Mouse (Mus musculus): ENCODE measurements around the gene Tmem47. TPM values are rescaled to one million over a fixed set of nuclear protein-coding genes. Genes with fewer than 3 reads are reported as not detected.

The Tmem47 gene
- 11.0 and 11.6 TPM in 2 replicates for polyA plus RNA-seq (2015; fragmentation: Nextera tagmentation; extraction: Ambion mirVana)

- ATAC-seq, result peak; percentile 97
- WGBS, result 9% methylated on average over 28 of the region's 39 CpGs
Measured at GRCm38 (mm10) chrX:81070210-81070803, at the start of gene Tmem47. Gene Tmem47 (plus strand): TSS chrX:81070698.

GRCm38 (mm10) chrX:81070804-81071461 lies 435 bp downstream of the Tmem47 start:
- Histone ChIP-seq H3K27ac (ENCODE audit: low read length) (peak overlapping the region; percentile 80), H3K4me1 (ENCODE audit: control insufficient read depth, insufficient read depth, low read length) (no peaks in the 10 kb centered on the region), H3K27me3 (replicated peaks; ENCODE audit: control insufficient read depth, insufficient read depth, low read length) (no peaks in the 10 kb centered on the region), H3K4me3 (ENCODE audit: low read length) (peak overlapping the region; percentile 62), H3K9me3 (ENCODE audit: control insufficient read depth, low read length) (no peaks in the 10 kb centered on the region), H3K4me2 (ENCODE audit: low read depth, low read length) (peak overlapping the region; percentile 67), H3K36me3 (ENCODE audit: control insufficient read depth, insufficient read depth, low read length) (no peaks in the 10 kb centered on the region), H3K9ac (ENCODE audit: low read depth, low read length) (peak overlapping the region; percentile 70)
- peak; percentile 51 for ATAC-seq
- 9% methylated on average over 44 of the region's 45 CpGs for WGBS

More at GRCm38 (mm10) chrX:81070210-81070803, at the start of gene Tmem47:
- Histone ChIP-seq H3K9me3 (ENCODE audit: control insufficient read depth, low read length) (no peaks in the 10 kb centered on the region), H3K36me3 (ENCODE audit: control insufficient read depth, insufficient read depth, low read length) (no peaks in the 10 kb centered on the region), H3K4me2 (ENCODE audit: low read depth, low read length) (peak within 1 kb of the TSS; percentile 67), H3K27ac (ENCODE audit: low read length) (peak within 1 kb of the TSS; percentile 80), H3K27me3 (replicated peaks; ENCODE audit: control insufficient read depth, insufficient read depth, low read length) (no peaks in the 10 kb centered on the region), H3K9ac (ENCODE audit: low read depth, low read length) (peak within 1 kb of the TSS; percentile 70), H3K4me3 (ENCODE audit: low read length) (peak within 1 kb of the TSS; percentile 62), H3K4me1 (ENCODE audit: control insufficient read depth, insufficient read depth, low read length) (no peaks in the 10 kb centered on the region)

- Histone ChIP-seq H3K27ac (ENCODE audit: low read length) (peak overlapping the region; percentile 51), H3K4me3 (ENCODE audit: low read length) (peak overlapping the region; percentile 62), H3K4me1 (ENCODE audit: control insufficient read depth, insufficient read depth, low read length) (no peaks in the 10 kb centered on the region), H3K9ac (ENCODE audit: low read depth, low read length) (peak overlapping the region; percentile 70; the same call in 1 of the 2 replicates), H3K27me3 (replicated peaks; ENCODE audit: control insufficient read depth, insufficient read depth, low read length) (no peaks in the 10 kb centered on the region), H3K36me3 (ENCODE audit: control insufficient read depth, insufficient read depth, low read length) (no peaks in the 10 kb centered on the region), H3K4me2 (ENCODE audit: low read depth, low read length) (peak overlapping the region; percentile 67), H3K9me3 (ENCODE audit: control insufficient read depth, low read length) (no peaks in the 10 kb centered on the region)
- 10% methylated on average over 14 of the region's 14 CpGs for WGBS
- no peak for ATAC-seq
Measured at GRCm38 (mm10) chrX:81071746-81072640, 1.5 kb downstream of the Tmem47 start.

- no peak for ATAC-seq
- WGBS, result 11% methylated on average over 2 of the region's 2 CpGs
- H3K9ac ChIP-seq (ENCODE audit: low read depth, low read length), result no peak overlapping the region
- H3K4me1 ChIP-seq (ENCODE audit: control insufficient read depth, insufficient read depth, low read length), result no peaks in the 10 kb centered on the region
- H3K9me3 ChIP-seq (ENCODE audit: control insufficient read depth, low read length), result no peaks in the 10 kb centered on the region
- no peak overlapping the region for H3K27ac ChIP-seq (ENCODE audit: low read length)
- no peaks in the 10 kb centered on the region for H3K27me3 ChIP-seq (replicated peaks; ENCODE audit: control insufficient read depth, insufficient read depth, low read length)
- no peaks in the 10 kb centered on the region for H3K36me3 ChIP-seq (ENCODE audit: control insufficient read depth, insufficient read depth, low read length)
- H3K4me2 ChIP-seq (ENCODE audit: low read depth, low read length), result peak overlapping the region; percentile 25; the same call in 1 of the 2 replicates
- H3K4me3 ChIP-seq (ENCODE audit: low read length), result peak overlapping the region; percentile 28; the same call in 1 of the 2 replicates
Measured at GRCm38 (mm10) chrX:81072651-81073050, 2.2 kb downstream of the Tmem47 start.

- 49% methylated on average over 4 of the region's 4 CpGs for WGBS
- no peaks in the 10 kb centered on the region for H3K9me3 ChIP-seq (ENCODE audit: control insufficient read depth, low read length)
Measured at GRCm38 (mm10) chrX:81073834-81074233, 3.3 kb downstream of the Tmem47 start.

GRCm38 (mm10) chrX:81078522-81078921 lies 8.0 kb downstream of the Tmem47 start:
- H3K4me1 ChIP-seq (ENCODE audit: control insufficient read depth, insufficient read depth, low read length), result no peaks in the 10 kb centered on the region
- no peaks in the 10 kb centered on the region for H3K36me3 ChIP-seq (ENCODE audit: control insufficient read depth, insufficient read depth, low read length)
- no peak overlapping the region for H3K9ac ChIP-seq (ENCODE audit: low read depth, low read length)
- no peak overlapping the region for H3K4me2 ChIP-seq (ENCODE audit: low read depth, low read length)
- H3K27ac ChIP-seq (ENCODE audit: low read length), result no peak overlapping the region
- H3K27me3 ChIP-seq (replicated peaks; ENCODE audit: control insufficient read depth, insufficient read depth, low read length), result no peaks in the 10 kb centered on the region
- ATAC-seq, result no peak
- H3K9me3 ChIP-seq (ENCODE audit: control insufficient read depth, low read length), result no peaks in the 10 kb centered on the region
- no peak overlapping the region for H3K4me3 ChIP-seq (ENCODE audit: low read length)

More at GRCm38 (mm10) chrX:81073834-81074233, 3.3 kb downstream of the Tmem47 start:
- H3K4me1 ChIP-seq (ENCODE audit: control insufficient read depth, insufficient read depth, low read length), result no peaks in the 10 kb centered on the region
- no peak overlapping the region for H3K9ac ChIP-seq (ENCODE audit: low read depth, low read length)
- H3K27ac ChIP-seq (ENCODE audit: low read length), result no peak overlapping the region
- H3K27me3 ChIP-seq (replicated peaks; ENCODE audit: control insufficient read depth, insufficient read depth, low read length), result no peaks in the 10 kb centered on the region
- H3K4me3 ChIP-seq (ENCODE audit: low read length), result no peak overlapping the region
- H3K4me2 ChIP-seq (ENCODE audit: low read depth, low read length), result no peak overlapping the region
- ATAC-seq, result no peak
- H3K36me3 ChIP-seq (ENCODE audit: control insufficient read depth, insufficient read depth, low read length), result no peaks in the 10 kb centered on the region

- ATAC-seq, result no peak
- Histone ChIP-seq H3K9me3 (ENCODE audit: control insufficient read depth, low read length) (no peaks in the 10 kb centered on the region), H3K9ac (ENCODE audit: low read depth, low read length) (no peak overlapping the region), H3K4me3 (ENCODE audit: low read length) (no peak overlapping the region), H3K27ac (ENCODE audit: low read length) (no peak overlapping the region), H3K4me1 (ENCODE audit: control insufficient read depth, insufficient read depth, low read length) (no peaks in the 10 kb centered on the region), H3K27me3 (replicated peaks; ENCODE audit: control insufficient read depth, insufficient read depth, low read length) (no peaks in the 10 kb centered on the region), H3K4me2 (ENCODE audit: low read depth, low read length) (no peak overlapping the region), H3K36me3 (ENCODE audit: control insufficient read depth, insufficient read depth, low read length) (no peaks in the 10 kb centered on the region)
- 39% methylated on average over 2 of the region's 2 CpGs for WGBS
Measured at GRCm38 (mm10) chrX:81080996-81081395, 10.5 kb downstream of the Tmem47 start.

GRCm38 (mm10) chrX:81085025-81085752 lies 14.7 kb downstream of the Tmem47 start:
- 35% methylated on average over 2 of the region's 2 CpGs for WGBS
- Histone ChIP-seq H3K4me2 (ENCODE audit: low read depth, low read length) (no peak overlapping the region), H3K36me3 (ENCODE audit: control insufficient read depth, insufficient read depth, low read length) (no peaks in the 10 kb centered on the region), H3K27me3 (replicated peaks; ENCODE audit: control insufficient read depth, insufficient read depth, low read length) (no peaks in the 10 kb centered on the region), H3K27ac (ENCODE audit: low read length) (no peak overlapping the region), H3K9ac (ENCODE audit: low read depth, low read length) (no peak overlapping the region), H3K4me3 (ENCODE audit: low read length) (no peak overlapping the region), H3K9me3 (ENCODE audit: control insufficient read depth, low read length) (no peaks in the 10 kb centered on the region), H3K4me1 (ENCODE audit: control insufficient read depth, insufficient read depth, low read length) (no peaks in the 10 kb centered on the region)
- ATAC-seq, result no peak

Measured in intestine, embryonic 16.5 days (tissue).